In genomic region chrX:120618460-120618859, GRCm38 (mm10) we compare ENCODE assay signal across 18 mouse cellular contexts.
A peak's percentile ranks its signal among the peaks of the same experiment; 100 is the strongest.
DNase-seq lines count a peak whose midpoint lies in the region; ATAC-seq and TF ChIP-seq lines count a peak whose summit lies in the region.
"Had no signal": no experiment of that assay in that cellular context is flagged by ENCODE, and none has a peak within 500 bp of the region (broad histone marks: within the 10 kb centered on the region; RNA-seq: fewer than 3 reads in every experiment).

No protein-coding gene starts in this region.

- peaks cover 8% of the 10 kb centered on the region for H3K27me3 ChIP-seq in Patski
- H3K27me3 ChIP-seq: embryonic facial prominence, embryonic 13.5 days; heart, embryonic 13.5 days; hindbrain, embryonic 15.5 days had no signal

- no peak for ATAC-seq in Patski
- ATAC-seq: forebrain, embryonic 14.5 days had no signal

- POLR2A ChIA-PET in Patski (lab: Charles Lee), result no interaction called here

- H3K4me3 ChIP-seq in left cerebral cortex, adult 2 months, result no peak overlapping the region
- H3K4me3 ChIP-seq: embryonic facial prominence, embryonic 13.5 days; gastrocnemius, adult 2 months; heart, embryonic 13.5 days; hindbrain, embryonic 15.5 days had no signal

- TF ChIP-seq CTCF in left cerebral cortex, adult 2 months (IDR thresholded peaks at IDR 0.05), result peak; percentile 45
- peak; percentile 5 for TF ChIP-seq CTCF in Patski (IDR thresholded peaks at IDR 0.05)

- DNase-seq in left cerebral cortex, adult 2 months (ENCODE audit: extremely low spot score in 1 of 2, low spot score in 2 of 2), result no peak
- DNase-seq in left cerebral cortex, adult 8-10 months (ENCODE audit: low spot score in 2 of 2), result no peak
- DNase-seq in 416B (ENCODE audit: low read depth) (peak; percentile 30), A20 (ENCODE audit: low read depth, low spot score) (peak; percentile 2), Patski (ENCODE audit: low read depth, low spot score) (no peak)
- DNase-seq in cerebellum, adult 11 months, result no peak
- no peak for DNase-seq in right cerebral cortex, adult 18-20 months
- DNase-seq: adrenal gland, postnatal 10 days; cerebellum, adult 18-20 months; cerebellum, adult 9-11 months; cerebellum, postnatal 36 days; gastrocnemius, adult 2 months; gastrocnemius, postnatal 25 days; heart, postnatal 36 days had no signal

- CTCF ChIA-PET in Patski (lab: Charles Lee), result no interaction called here

- no peak overlapping the region for H3K27ac ChIP-seq in left cerebral cortex, adult 2 months
- H3K27ac ChIP-seq: embryonic facial prominence, embryonic 13.5 days; gastrocnemius, adult 2 months; heart, embryonic 13.5 days; hindbrain, embryonic 15.5 days had no signal

- in situ Hi-C loops in Patski (cut with MboI; ENCODE audit: low pct_unique_long_range_greater_than_20kb), result no loop called here

- intact Hi-C loops in left cerebral cortex, adult 2 months (cut with DNase I), result loop anchor here (10.0 kb wide), 1 partner anchor 1546 kb away; no protein-coding TSS in a partner anchor

Comparison
In these comparisons a context has a peak if more than half of its experiments do, and no peak if none do; other contexts are left out.
1. DNase-seq: peak in 416B (single experiment) and A20 (single experiment); none in left cerebral cortex, adult 2 months (0 of 2), left cerebral cortex, adult 8-10 months (0 of 2), Patski (single experiment), cerebellum, adult 11 months (single experiment) and right cerebral cortex, adult 18-20 months (single experiment).